Mouse (Mus musculus) stomach, embryonic 16.5 days (tissue): ENCODE data around the gene Rhou. TPM values are rescaled to one million over a fixed set of nuclear protein-coding genes. Genes with fewer than 3 reads are reported as not detected.
"Not testable (repeated sequence)": the region's sequence is repeated elsewhere in the genome, so short reads cannot be mapped to it uniquely, and the experiment has no call there.

ENCODE experiments used
- ATAC-seq: fragments of 200-750 bp; cut with Nextera tagmentation; 2 replicates; pipeline ENCODE4 v1.8.0; 2017; ENCODE audit warnings: moderate number of reproducible peaks, moderate TSS enrichment; ENCODE audit not compliant: insufficient read depth, low FRiP score
- H3K27ac ChIP-seq: fragments of 300-500 bp; sonication (generic); 2 replicates; pipeline ENCODE4 v1.5.1; 2014; ENCODE audit warnings: low read length
- H3K27me3 ChIP-seq: fragments of 300-500 bp; sonication (generic); 2 replicates; pipeline ENCODE4 v1.6.1; 2014; ENCODE audit warnings: low read length, control low read depth, mixed read lengths; ENCODE audit not compliant: control insufficient read depth, insufficient read depth
- H3K36me3 ChIP-seq: fragments of 300-500 bp; sonication (generic); 2 replicates; pipeline ENCODE4 v1.6.1; 2014; ENCODE audit warnings: low read length; ENCODE audit not compliant: control insufficient read depth, insufficient read depth
- H3K4me1 ChIP-seq: fragments of 300-500 bp; sonication (generic); 2 replicates; pipeline ENCODE4 v1.6.1; 2014; ENCODE audit warnings: low read length, control low read depth, mixed read lengths; ENCODE audit not compliant: control insufficient read depth, insufficient read depth
- H3K4me2 ChIP-seq: fragments of 300-500 bp; sonication (generic); 2 replicates; pipeline ENCODE4 v1.6.1; 2014; ENCODE audit warnings: low read depth, low read length, mixed read lengths
- H3K4me3 ChIP-seq: fragments of 300-500 bp; sonication (generic); replicated peaks from 2 replicates; pipeline ENCODE4 v1.5.1; 2014; ENCODE audit warnings: mild to moderate bottlenecking, low read length
- H3K9ac ChIP-seq: fragments of 300-500 bp; sonication (generic); 2 replicates; pipeline ENCODE4 v1.6.1; 2014; ENCODE audit warnings: low read length
- H3K9me3 ChIP-seq: fragments of 300-500 bp; sonication (generic); replicated peaks from 2 replicates; pipeline ENCODE4 v1.6.1; 2016; ENCODE audit warnings: low read length, control low read depth; ENCODE audit not compliant: control insufficient read depth
- WGBS: fragments of 180-500 bp; shearing (Covaris S2); extraction: QIAGEN DNeasy Blood & Tissue Kit; methylation state at CpG from one replicate; pipeline ENCODE4 v1.1.7; 2014; 5-methylcytosine and 5-hydroxymethylcytosine counted together
- polyA plus RNA-seq: library from polyadenylated mRNA; unstranded; fragments of >200 nt; fragmentation: Nextera tagmentation; extraction: Ambion mirVana; gene quantifications from 2 replicates; pipeline ENCODE4 v1.2.1, GENCODE M21; 2015

Gene Rhou
- polyA plus RNA-seq, 1 experiment from 2014 or later, result 8.7 TPM

GRCm38 (mm10) chr8:123628968-123629755 lies 24.6 kb upstream of the Rhou start:
- H3K4me3 ChIP-seq, result peak overlapping the region; percentile 37
- H3K9me3 ChIP-seq, result no peaks in the 10 kb centered on the region
- H3K27ac ChIP-seq, result no peak overlapping the region
- H3K4me1 ChIP-seq, result peaks cover 17% of the 10 kb centered on the region
- WGBS, result 9% methylated on average over 19 of the region's 19 CpGs
- H3K36me3 ChIP-seq, result no peaks in the 10 kb centered on the region
- peak; percentile 48; the same call in 1 of the 2 replicates for ATAC-seq
- peaks cover 14% of the 10 kb centered on the region for H3K27me3 ChIP-seq
- 0 out of 2 replicates have a peak overlapping the region, but pooled peaks have one; percentile 48 for H3K9ac ChIP-seq
- peak overlapping the region; percentile 67 for H3K4me2 ChIP-seq

GRCm38 (mm10) chr8:123630058-123630457 lies 23.7 kb upstream of the Rhou start:
- peak overlapping the region; percentile 46 for H3K4me2 ChIP-seq
- no peaks in the 10 kb centered on the region for H3K36me3 ChIP-seq
- H3K27me3 ChIP-seq, result peaks cover 14% of the 10 kb centered on the region
- no peak overlapping the region for H3K4me3 ChIP-seq
- H3K27ac ChIP-seq, result no peak overlapping the region
- H3K4me1 ChIP-seq, result peaks cover 17% of the 10 kb centered on the region
- no peak overlapping the region for H3K9ac ChIP-seq
- H3K9me3 ChIP-seq, result no peaks in the 10 kb centered on the region
- 34% methylated on average over 10 of the region's 10 CpGs for WGBS
- ATAC-seq, result no peak

GRCm38 (mm10) chr8:123630841-123631251 lies 22.9 kb upstream of the Rhou start:
- H3K4me2 ChIP-seq, result peak overlapping the region; percentile 46
- peaks cover 17% of the 10 kb centered on the region for H3K4me1 ChIP-seq
- H3K4me3 ChIP-seq, result peak overlapping the region; percentile 23
- H3K27ac ChIP-seq, result no peak overlapping the region
- H3K9me3 ChIP-seq, result no peaks in the 10 kb centered on the region
- peak overlapping the region; percentile 48; the same call in 1 of the 2 replicates for H3K9ac ChIP-seq
- ATAC-seq, result no peak
- 18% methylated on average over 12 of the region's 12 CpGs for WGBS
- H3K27me3 ChIP-seq, result peaks cover 12% of the 10 kb centered on the region
- no peaks in the 10 kb centered on the region for H3K36me3 ChIP-seq

- H3K36me3 ChIP-seq, H3K27ac ChIP-seq, H3K4me2 ChIP-seq, H3K4me3 ChIP-seq, ATAC-seq, H3K9me3 ChIP-seq, H3K9ac ChIP-seq: not testable (repeated sequence)
- H3K4me1 ChIP-seq, result peaks cover 17% of the 10 kb centered on the region
- H3K27me3 ChIP-seq, result peaks cover 11% of the 10 kb centered on the region; the same call in 1 of the 2 replicates
- WGBS, result 72% methylated on average over 3 of the region's 3 CpGs
Measured at GRCm38 (mm10) chr8:123631746-123632145, 22.0 kb upstream of the Rhou start.

GRCm38 (mm10) chr8:123632257-123632656 lies 21.5 kb upstream of the Rhou start:
- Histone ChIP-seq H3K27me3 (peaks cover 11% of the 10 kb centered on the region; the same call in 1 of the 2 replicates), H3K4me3 (no peak overlapping the region), H3K9ac (no peak overlapping the region), H3K27ac (no peak overlapping the region), H3K9me3 (no peaks in the 10 kb centered on the region), H3K36me3 (no peaks in the 10 kb centered on the region), H3K4me1 (peaks cover 17% of the 10 kb centered on the region), H3K4me2 (no peak overlapping the region)
- WGBS, result 79% methylated on average over 4 of the region's 4 CpGs
- ATAC-seq, result no peak

- no peak for ATAC-seq
- no peak overlapping the region for H3K4me3 ChIP-seq
- WGBS, result 53% methylated on average over 7 of the region's 7 CpGs
- peaks cover 12% of the 10 kb centered on the region for H3K4me1 ChIP-seq
- H3K9ac ChIP-seq, result no peak overlapping the region
- peaks cover 9% of the 10 kb centered on the region; the same call in 1 of the 2 replicates for H3K27me3 ChIP-seq
- peak overlapping the region; percentile 4; the same call in 1 of the 2 replicates for H3K27ac ChIP-seq
- no peak overlapping the region for H3K4me2 ChIP-seq
- no peaks in the 10 kb centered on the region for H3K9me3 ChIP-seq
- no peaks in the 10 kb centered on the region for H3K36me3 ChIP-seq
Measured at GRCm38 (mm10) chr8:123633801-123634200, 19.9 kb upstream of the Rhou start.

- H3K27ac ChIP-seq, result peak overlapping the region; percentile 4; the same call in 1 of the 2 replicates
- no peak overlapping the region for H3K4me3 ChIP-seq
- no peak overlapping the region for H3K4me2 ChIP-seq
- no peaks in the 10 kb centered on the region for H3K9me3 ChIP-seq
- 21% methylated on average over 3 of the region's 3 CpGs for WGBS
- peaks cover 8% of the 10 kb centered on the region; the same call in 1 of the 2 replicates for H3K4me1 ChIP-seq
- H3K27me3 ChIP-seq, result peaks cover 5% of the 10 kb centered on the region; the same call in 1 of the 2 replicates
- no peaks in the 10 kb centered on the region for H3K36me3 ChIP-seq
- no peak overlapping the region for H3K9ac ChIP-seq
- ATAC-seq, result no peak
Measured at GRCm38 (mm10) chr8:123634395-123635131, 19.2 kb upstream of the Rhou start.

GRCm38 (mm10) chr8:123635671-123636070 lies 18.1 kb upstream of the Rhou start:
- Histone ChIP-seq H3K4me1 (peaks cover 2% of the 10 kb centered on the region; the same call in 1 of the 2 replicates), H3K27me3 (0 out of 2 replicates have a peak, but pooled peaks cover 4% of the 10 kb centered on the region), H3K9ac (no peak overlapping the region), H3K4me2 (no peak overlapping the region), H3K36me3 (no peaks in the 10 kb centered on the region), H3K4me3 (no peak overlapping the region), H3K27ac (no peak overlapping the region), H3K9me3 (no peaks in the 10 kb centered on the region; the same call in 1 of the 2 replicates)
- no peak for ATAC-seq
- 74% methylated on average over 11 of the region's 11 CpGs for WGBS
